Mouse (Mus musculus) adrenal gland, postnatal 25 days (tissue): ENCODE results near the gene Supt4a. TPM values are rescaled to one million over a fixed set of nuclear protein-coding genes. Genes with fewer than 3 reads are reported as not detected.

ENCODE experiments used
- DNase-seq: peaks from one replicate; pipeline ENCODE4 v3.0.0; 2021; ENCODE audit warnings: mixed read lengths
- total RNA-seq: library from RNA; stranded (reverse); gene quantifications from 2 replicates; pipeline ENCODE4 v1.2.3, GENCODE M21; 2021

Supt4a gene
- total RNA-seq, 1 experiment from 2014 or later = 84.6 TPM

DNA sequence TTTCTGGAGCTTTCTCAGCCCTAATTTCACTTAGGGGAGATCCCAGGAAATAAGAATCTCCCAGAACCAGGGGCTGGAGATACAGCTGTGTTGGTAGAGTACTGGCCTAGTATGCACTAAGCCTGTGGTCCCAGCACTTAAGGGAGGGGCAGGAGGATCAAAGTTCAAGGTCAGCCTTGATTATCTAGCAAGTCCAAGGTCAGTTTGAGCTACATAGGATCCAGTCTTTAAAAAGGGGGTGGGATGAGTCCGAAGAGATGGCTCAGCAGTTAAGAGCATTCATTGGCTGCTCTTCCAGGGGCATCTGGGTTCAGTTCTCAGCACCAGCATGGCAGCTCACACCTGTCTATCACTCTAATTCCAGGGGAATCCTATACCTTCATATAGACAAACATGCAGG is 15.0 kb downstream of the Supt4a start:
- DNase-seq = no peak

DNA sequence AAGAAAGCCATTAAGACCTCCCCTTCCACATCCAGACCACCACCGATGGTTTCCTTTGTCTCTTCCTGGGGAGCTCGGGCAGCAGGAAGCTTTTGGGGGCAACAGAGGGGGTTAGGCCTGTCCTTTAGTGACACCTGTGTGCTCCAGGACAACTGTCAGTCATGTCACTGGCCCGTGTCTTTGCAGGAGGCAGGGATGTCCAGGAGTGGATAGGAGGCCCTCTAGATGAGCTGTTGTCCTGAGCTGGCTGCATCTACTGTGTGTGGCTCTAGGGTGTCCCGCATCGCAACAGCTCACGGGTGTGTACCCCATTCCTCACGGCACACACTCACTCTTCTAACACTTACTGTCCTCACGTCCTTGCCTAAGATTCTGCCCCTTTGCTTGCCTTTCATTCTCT is 15.9 kb downstream of the Supt4a start:
- no peak for DNase-seq

DNA sequence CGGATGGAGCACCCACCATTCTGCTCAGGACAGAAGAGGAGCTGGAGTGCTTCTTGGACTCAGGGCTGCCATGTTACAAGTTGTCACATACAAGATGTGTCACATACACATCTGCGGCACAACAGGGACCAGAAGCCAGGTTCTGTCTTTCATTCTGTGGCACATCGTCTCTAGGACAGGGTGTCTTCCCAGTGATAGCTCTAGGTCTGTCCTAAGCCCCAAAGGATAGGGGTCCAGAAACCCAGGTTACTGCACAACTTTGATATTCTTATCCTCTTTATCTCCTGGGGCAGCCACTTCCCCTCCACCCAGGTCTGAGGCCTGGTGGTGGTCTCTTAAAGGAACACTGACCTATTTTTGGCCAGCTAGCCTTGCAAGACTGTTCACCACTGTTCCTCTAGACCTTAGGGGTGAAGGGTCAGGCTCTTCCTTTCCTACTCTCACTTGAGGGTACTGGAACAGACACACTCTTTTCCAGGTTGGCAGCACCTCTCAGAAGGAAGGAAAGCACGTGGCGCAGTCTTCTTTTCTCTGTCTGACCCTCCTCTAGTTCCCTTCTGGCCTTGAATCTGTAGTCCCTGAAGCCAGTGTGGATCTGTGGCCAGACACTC is 16.6 kb downstream of the Supt4a start:
- no peak for DNase-seq

DNA sequence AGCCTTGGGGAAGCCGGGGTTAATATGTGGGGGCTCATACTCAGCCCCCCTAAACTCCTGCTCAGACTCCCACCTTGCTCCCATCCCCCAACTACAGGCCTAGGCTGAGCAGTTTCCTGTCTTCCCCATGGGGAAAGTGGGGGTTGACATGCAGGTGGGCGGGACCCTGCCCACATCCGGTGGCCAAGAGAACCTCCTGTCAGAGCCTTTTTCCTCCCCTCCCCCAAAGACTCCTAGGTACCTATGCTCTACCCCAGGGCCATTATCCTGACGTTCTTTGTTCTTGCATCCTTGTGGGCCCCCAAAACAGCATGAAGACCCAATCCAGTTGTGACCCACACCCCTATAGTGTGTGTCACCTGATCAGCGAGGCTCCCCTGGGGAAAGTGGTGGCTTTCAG is 17.3 kb downstream of the Supt4a start:
- no peak for DNase-seq

DNA sequence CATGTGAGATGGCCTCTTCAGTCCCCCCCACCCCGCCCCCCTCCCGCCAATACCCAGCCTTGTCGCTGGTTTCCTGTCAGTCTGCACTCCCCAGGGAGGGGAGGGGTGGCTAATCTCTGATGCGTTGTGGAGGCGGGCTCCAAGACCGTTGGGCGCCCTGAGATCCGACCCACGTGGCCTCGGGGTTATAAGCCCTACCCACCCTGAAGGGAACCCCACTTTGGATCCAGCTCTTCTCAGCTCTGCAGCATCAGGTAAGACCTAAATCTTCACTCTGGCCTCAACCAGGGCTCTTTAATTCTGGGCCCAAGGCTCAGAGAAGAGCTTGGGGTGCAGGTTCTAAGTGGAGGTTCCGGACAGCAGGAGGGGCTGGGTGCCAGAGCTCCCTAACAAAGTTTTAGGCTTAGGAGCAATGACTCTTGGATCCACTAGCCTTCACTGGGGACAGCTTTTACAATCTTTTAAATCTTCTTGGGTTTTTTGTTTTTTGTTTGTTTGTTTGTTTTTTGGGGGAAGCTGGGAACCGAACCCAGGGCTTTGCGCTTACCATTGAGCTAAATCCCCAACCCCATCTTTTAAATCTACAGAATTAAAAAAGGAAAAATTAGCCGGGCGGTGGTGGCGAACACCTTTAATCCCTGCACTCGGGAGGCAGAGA is 18.1 kb downstream of the Supt4a start:
- DNase-seq = no peak

DNA sequence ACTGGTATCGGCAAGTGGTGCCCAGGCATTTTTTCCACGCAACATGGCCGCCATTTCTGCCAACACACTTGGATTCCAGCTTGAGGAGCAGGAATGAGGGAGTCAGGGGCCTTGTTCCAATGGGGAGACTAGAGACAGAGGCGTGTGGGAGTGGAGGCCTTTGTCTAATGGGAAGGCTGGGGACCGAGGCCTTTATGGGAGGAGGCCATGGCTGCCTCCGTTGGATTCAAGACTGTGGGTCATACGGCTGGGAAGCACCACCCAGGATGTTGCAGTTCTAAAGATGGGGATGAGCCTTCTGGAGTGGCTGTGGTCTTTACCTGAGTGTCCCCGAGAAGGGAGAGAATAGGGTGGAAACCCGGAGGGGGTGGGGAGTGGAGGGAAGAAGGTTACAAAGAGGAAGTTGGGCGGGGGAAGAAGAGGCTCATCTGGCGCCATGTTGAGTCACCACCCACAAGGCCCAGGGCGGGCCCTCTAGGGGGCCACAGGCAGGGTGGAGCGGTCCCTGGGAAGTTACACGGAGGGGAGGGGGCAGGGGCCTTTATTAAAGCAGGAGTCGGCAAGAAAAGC is 19.0 kb downstream of the Supt4a start:
- DNase-seq = no peak

DNA sequence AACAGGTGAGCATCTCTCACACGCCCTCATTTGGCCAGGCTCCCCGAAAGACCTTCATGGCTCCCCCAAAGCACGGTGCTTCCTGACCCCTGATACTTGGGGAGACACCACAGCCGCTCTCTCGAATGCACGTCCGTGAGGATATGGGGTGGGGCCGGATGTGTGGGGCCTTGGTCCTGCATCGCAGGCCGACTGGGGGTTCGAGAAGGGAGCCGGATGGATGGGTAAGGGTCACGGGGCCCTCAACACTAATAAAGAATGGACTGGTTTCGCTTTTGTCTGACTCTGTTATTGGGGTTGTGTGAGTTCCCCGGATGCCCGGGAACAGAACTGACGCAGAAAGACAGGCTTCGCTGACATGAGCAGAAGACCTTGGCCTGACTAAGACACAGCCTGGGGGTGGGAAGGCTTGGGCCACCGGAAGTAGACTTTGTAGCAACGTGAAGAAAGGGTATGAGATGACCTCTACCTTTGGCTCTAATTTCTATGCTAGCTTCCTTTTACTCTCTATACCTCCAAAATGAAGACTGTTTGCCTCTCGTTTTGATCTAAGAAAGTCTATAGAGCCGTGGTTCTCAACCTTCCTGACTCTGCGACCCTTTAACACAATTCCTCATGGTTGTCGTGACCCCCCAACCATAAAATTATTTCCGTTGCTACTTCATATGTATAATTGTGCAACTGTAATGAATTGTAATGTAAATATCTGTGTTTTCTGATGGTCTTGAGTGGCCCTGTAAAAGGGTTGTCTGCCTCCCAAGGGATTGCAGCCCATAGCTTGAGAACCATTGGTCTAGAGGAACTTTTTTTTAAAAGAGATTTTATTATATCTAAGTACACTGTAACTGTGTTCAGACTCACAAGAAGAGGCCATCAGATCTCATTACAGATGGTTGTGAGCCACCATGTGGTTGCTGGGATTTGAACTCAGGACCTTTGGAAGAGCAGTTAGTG is 19.9 kb downstream of the Supt4a start:
- DNase-seq = no peak

DNA sequence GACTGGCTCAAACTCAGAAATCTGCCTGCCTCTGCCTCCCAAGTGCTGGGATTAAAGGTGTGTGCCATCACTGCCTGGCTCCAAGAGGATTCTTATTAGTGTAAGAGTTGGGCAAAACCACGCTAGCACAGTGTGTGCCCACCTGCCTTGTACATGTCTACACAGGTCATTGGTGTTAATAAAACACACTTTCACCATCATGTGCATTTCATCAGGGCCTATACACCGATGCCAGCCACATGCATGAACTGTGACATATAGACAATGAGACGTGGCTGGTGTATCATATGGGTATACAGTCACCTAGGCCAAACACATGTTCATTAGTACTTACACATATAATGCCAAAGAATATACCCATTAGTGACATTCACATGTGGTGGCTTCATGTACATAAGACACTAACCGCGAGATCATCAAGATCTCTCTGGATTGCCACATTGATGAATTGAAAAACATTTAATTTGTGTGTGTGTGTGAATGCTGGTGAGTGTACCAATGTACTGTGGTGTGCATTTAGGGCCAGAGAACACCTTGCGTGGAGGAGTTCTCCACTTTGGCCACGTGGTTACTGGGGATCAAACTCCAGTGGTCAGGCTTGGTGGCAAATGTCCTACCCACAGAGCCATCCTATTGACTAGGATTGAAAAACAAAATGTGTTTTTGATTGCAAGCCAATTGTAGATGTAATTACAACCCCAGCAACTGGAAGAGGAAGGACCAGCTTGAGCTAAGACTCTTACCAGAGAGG is 21.0 kb downstream of the Supt4a start:
- DNase-seq = no peak

DNA sequence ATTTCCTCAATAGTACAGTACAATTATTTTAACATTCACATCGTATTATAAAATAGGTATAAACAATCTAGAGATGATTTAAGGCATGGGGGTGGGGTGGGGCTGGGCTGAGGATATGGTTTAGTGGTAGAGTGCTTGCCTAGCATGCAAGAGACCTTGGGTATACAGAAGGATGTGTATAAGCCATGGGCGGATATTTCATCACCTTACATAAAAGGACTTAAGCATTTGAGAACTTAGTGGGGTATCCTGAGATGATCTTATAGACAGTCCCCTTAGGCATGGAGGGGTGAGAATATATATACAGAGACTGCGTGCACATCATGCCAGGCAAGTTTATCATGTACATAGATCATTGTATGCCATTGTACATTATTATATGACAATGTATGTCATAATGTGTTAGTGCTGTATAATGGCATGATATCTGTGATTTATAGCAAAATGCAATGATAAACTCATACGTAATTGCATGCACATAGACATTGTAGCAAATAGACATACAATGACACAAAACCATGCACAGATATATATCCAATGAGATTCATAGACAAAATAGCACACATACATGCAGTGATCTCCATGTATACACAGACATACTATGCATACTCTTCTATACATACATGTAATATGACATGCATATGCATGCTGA is 21.7 kb downstream of the Supt4a start:
- DNase-seq = no peak

DNA sequence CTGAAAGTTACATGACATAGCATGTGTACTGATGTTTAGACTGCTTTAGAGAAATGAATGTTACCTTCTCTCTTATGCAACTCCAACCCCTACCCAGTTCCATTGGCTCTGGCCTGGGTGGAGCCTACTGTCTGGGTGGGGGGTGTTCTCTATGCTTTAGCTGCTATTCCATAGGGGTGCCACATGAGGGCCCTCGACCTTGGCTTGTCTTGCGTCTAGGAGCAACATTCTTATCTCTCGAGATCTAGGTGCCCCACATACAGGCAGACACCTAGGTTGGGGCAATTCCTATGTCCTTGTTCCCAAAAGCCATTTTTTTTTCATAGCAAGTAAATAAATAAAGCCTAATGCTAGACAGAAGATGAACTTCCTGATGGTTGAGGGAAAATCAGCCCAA is 22.3 kb downstream of the Supt4a start:
- no peak for DNase-seq

DNA sequence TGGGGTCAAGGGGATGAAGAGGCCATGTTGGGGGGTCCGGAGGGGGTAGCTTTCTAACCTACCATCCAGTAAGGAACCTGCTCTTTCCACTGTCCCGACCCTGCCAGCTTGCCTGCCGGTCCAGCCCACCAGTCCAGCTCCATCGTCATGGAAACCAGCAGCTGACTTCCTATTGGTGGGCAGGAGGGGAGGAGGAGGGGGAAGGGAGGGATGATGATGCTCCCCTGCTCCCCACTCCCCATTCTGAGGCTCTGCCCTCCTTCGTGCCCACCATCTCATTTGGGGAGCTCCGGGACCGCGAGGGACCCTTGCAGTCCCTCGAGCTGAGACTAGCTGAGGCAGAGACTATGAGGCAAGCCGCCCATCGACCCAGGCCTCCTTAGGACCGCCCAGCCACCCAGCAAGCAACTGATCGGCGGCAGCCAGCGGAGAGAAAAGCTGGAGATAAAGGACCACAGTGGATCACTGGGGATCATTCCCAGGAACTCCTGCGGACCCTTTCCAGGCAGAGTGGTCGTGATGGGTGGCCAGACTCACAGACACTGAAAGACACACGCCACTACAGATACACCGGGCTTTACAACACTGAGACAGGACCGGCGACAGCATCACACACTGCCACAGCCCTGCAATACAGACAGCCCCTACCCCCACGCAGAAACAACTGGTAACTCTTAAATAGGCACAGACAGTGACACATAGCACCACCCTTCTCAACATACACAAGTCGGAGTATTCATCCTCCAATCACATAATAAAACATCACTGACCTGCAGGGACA is 23.1 kb downstream of the Supt4a start, which contains the start of gene Tspoap1:
Gene Tspoap1, plus strand, starts transcription at position 241 of the 781 bp plus-strand sequence.
- no peak for DNase-seq

DNA sequence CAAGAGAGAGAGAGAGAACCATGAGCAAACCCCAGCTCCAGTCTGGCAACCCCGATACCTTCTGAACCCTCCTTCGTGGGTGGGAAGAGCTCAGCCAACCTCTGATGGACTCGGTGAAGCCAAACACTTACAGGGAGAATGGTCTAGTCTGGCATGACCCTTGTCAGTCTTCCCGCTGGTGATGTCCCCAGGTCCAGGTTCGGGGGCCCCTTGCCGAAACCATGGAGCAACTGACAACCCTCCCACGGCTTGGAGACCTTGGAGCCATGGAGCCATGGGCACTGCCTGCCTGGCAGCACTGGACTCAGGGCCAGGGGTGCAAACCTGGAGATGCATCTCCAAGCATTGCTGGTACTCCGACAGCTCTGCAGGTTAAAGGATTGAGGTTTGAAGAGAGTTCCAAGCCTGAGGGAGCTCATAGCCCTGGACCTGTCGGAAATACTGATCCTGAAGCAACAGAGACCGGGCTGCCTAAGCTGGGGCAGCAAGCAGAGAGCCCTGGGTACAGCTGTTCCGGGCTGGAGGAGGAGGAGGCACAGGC is 23.9 kb downstream of the Supt4a start:
- DNase-seq = no peak

DNA sequence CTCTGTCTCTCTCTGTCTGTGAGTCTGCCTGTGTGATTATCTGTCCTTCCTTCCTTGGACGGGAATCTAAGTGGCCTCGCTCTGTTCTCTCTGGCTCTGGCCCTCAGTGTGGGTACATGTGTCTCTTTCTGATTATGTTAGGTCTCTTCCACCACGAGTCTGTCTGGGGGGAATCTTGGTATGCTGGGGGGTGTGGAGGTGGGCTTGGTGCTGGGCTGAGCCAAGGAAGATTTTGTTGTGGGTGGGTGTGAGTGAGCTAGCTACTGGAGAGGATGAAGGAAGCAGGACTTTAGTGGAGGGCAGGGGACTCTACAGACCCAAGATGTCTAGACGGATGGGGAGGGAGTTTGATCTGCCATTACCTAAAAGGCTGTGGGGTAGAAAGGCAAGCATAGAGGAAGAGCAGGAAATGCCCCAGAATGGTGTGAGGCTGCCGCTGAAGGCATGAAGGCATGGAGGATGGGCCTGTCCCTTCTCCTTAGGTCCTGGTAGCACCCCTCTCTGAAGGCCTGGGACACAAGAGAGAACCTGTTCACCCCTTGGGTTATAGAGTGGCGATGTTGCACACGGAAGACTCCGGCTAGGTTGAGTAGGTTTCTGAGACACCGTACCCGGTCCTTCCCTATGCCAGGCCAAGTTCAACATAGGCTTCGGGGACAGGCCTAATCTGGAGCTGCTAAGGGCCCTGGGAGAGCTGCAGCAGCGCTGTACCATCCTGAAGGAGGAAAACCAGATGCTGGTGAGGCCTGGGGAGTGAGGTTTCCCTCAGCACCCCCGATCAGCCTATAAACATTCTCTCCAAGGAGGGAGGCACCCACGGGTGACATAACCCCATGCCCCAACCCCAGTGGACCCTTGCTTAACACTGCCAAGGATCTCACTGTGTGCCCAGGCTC is 24.7 kb downstream of the Supt4a start:
- DNase-seq = no peak

DNA sequence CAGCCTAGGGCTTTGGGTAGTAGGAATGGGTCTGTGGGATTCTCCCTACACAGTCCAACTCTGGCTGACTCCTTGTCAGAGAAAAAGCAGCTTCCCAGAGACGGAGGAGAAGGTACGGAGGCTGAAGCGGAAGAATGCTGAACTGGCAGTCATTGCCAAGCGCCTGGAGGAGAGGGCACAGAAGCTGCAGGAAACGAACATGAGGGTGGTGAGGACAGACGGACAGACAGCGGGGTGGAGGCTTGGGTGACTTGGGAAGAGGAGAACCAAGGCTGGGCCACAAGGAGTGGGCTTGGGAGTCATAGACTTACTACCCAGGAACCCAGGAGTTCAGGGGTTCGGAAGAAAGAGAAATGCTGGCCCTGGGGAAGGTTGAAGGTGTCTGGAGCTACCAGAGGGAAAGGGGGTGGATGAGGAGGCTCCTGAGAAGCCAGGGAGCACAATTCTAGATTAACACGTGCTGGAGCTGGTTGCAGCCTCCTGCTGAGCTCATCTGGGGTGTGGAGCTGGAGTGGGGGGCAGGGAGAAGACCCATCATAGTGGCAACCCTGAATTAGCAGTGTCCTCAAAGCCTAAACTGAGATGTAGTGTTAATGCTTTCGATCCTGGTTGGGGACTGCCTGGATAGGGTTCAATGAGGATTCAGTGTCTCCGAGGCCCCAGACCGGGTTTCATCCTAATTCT is 25.5 kb downstream of the Supt4a start:
- DNase-seq = no peak

DNA sequence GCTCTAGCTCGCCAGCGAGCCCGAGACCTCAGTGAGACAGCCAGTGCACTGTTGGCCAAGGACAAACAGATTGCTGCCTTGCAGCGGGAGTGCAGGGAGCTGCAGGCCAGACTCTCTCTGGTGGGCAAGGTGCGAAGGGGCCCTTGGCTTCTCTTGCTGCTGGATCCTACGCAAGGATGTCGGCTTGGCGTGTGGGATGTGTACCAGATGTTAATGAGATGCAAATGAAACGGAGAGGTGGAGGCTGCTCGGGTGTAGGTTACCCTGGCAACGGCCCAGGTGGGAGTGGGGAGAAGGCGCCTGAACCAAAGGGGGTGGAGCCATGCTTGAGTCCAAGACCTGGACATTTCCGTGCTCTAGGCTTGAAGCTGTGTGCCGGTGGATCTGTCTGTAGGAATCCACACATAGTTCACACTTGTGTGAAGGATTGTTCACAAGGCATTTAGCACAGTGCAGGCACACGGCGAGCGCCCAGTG is 26.2 kb downstream of the Supt4a start:
- DNase-seq = peak; percentile 44

DNA sequence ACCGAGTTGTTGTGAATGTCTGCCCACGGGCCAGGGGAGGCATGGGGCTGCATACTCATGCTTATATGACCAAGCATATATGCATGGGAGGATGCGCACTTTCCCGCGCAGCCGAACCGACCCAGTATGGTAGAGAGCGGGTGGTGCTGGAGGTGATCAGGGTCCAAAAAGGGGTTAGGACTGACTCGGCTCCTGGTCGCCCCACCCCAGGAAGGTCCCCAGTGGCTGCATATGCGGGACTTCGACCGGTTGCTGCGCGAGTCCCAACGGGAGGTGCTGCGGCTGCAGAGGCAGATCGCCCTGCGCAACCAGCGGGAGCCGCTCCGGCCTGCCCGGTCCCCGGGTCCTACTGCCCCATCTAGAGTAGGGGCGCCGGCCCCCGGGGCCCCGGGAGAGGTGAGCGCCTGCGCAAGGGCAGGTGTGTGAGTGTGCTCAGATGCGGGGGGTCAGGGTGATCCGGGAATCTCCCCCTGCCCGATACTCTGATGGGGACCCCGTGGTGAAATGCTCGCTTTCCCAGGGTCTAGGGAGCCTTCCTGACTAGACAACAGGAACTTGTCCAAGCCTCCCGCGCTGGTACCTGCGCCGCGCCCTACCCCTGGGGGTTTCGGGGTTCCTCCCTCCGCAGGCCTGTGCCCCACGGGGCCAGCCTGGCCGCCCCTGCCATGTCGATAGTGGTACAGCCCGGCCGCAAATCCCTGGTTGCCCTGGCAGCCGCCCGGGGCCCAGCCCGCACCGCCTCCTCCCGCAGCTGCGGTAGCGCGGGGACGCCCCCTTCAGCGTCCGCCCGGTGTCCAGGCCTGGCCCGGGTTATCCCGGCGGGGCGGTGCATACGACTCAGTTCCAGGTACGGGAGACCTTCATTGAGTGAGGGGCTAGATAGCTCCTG is 26.9 kb downstream of the Supt4a start:
- DNase-seq = peak; percentile 49

DNA sequence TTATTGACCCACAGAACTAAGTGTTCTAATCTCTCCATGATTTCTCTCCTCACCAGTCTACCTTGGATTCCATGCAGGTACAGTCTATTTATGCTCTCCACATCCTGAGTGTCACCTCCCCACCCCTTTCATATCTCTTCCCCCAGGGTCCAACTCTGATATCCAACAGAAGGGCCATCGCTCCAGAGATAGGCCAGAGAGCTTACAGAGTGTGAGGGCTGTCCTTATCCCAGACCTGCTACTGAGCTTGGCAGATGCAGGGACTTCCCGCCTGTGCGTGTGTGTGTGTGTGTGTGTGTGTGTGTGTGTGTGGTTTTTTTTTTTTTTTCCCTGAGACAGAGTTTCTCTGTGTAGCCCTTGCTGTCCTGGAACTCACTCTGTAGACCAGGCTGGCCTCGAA is 31.4 kb downstream of the Supt4a start:
- no peak for DNase-seq
